Mouse (Mus musculus): ENCODE results near the gene Metap2.

DNA sequence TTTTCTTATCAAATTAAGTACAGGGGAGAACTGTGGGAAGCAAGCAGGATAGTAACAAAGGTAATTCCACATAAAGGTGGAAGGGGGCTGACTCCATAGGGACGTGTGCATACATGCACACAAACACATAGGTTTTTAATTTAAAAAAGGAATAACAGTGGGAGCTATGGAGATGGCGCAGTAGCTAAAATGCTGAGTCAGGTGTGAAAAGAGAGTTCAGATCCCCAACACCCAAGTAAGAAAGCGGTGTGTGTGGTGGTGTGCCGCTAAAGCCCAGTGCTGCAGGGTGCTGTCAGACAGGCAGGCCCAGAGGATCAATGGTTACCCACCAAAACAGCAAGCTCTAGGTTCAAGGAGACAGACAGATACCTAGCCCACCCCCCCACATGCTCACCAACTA is 18.2 kb downstream of the Metap2 start:
- TF ChIP-seq GATA1 (IDR thresholded peaks at IDR 0.05; ENCODE audit: low read length): no peak
- TF ChIP-seq TAL1 (IDR thresholded peaks at IDR 0.05; ENCODE audit: low read length): no peak
